ENCODE assay signal across 30 mouse cellular contexts in the genomic region with DNA sequence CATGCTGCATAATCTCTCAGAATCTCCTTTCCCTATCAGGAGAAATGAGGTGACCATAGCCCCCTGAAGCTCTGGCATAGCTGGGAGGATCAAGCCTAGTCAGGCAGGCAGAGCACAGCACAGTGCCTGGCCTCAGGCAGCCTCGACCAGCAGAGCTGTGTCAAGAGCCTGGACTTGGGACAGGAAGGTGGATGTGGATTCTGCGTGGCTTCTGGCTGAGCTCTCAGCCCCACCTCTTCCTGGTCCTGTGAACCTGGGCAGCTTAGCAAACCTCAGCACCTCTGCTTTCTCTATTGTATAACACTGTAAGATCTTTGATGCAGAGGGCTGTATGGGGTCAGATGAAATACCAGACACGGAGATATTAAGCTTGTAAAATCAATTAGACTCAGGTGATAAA.
"Had no signal": no experiment of that assay in that cellular context is flagged by ENCODE, and none has a peak within 500 bp of the region (broad histone marks: within the 10 kb centered on the region; RNA-seq: fewer than 3 reads in every experiment).

No protein-coding gene starts in this region.

- H3K4me3 ChIP-seq: left cerebral cortex, adult 2 months; limb, embryonic 12.5 days; limb, embryonic 13.5 days; limb, embryonic 15.5 days; liver, embryonic 13.5 days; liver, embryonic 15.5 days; lung, embryonic 15.5 days; megakaryocyte, embryonic 14.5 days; midbrain, embryonic 10.5 days; midbrain, embryonic 12.5 days; midbrain, embryonic 13.5 days; midbrain, embryonic 15.5 days; myocyte; neural tube, embryonic 12.5 days had no signal

- DNase-seq: left cerebral cortex, postnatal 4 days; liver; liver, embryonic 13.5 days; liver, postnatal 0 days; lung, adult 2 months; lung, embryonic 14.5 days; lung, postnatal 10 days; lung, postnatal 14 days; lung, postnatal 36 days; lung, postnatal 4 days; midbrain, embryonic 14.5 days had no signal

- H3K36me3 ChIP-seq: liver, embryonic 13.5 days; liver, embryonic 15.5 days; midbrain, embryonic 15.5 days had no signal

- H3K9me3 ChIP-seq: liver, embryonic 15.5 days; lung, embryonic 15.5 days; midbrain, embryonic 13.5 days; midbrain, embryonic 15.5 days; neural tube, embryonic 12.5 days had no signal

- H3K27ac ChIP-seq: left cerebral cortex, adult 2 months; limb, embryonic 12.5 days; limb, embryonic 13.5 days; limb, embryonic 15.5 days; liver, embryonic 13.5 days; liver, embryonic 14.5 days; liver, embryonic 15.5 days; macrophage; midbrain, embryonic 10.5 days; midbrain, embryonic 12.5 days; midbrain, embryonic 13.5 days; midbrain, embryonic 15.5 days; neural tube, embryonic 12.5 days had no signal

- H3K27me3 ChIP-seq: limb, embryonic 12.5 days; limb, embryonic 13.5 days; limb, embryonic 15.5 days; liver, embryonic 15.5 days; lung, embryonic 15.5 days; midbrain, embryonic 12.5 days; midbrain, embryonic 13.5 days; midbrain, embryonic 15.5 days; neural tube, embryonic 12.5 days had no signal

- H3K4me2 ChIP-seq: limb, embryonic 12.5 days; limb, embryonic 13.5 days; limb, embryonic 15.5 days; liver, embryonic 11.5 days; liver, embryonic 13.5 days; liver, embryonic 15.5 days; lung, embryonic 14.5 days; lung, embryonic 15.5 days; midbrain, embryonic 11.5 days; midbrain, embryonic 12.5 days; midbrain, embryonic 13.5 days; midbrain, embryonic 15.5 days; neural tube, embryonic 12.5 days had no signal

- ATAC-seq: liver, postnatal 0 days; lung, postnatal 0 days; midbrain, embryonic 13.5 days; midbrain, embryonic 15.5 days; midbrain, embryonic 16.5 days had no signal

- H3K9ac ChIP-seq: limb, embryonic 12.5 days; limb, embryonic 13.5 days; limb, embryonic 15.5 days; liver, embryonic 13.5 days; liver, embryonic 14.5 days; liver, embryonic 15.5 days; liver, postnatal 0 days; lung, embryonic 14.5 days; lung, embryonic 15.5 days; midbrain, embryonic 12.5 days; midbrain, embryonic 13.5 days; midbrain, embryonic 15.5 days; neural tube, embryonic 12.5 days had no signal
